Mouse (Mus musculus) mouse trophoblast stem cell (cell line): ENCODE data around the gene Fmo2.

Experiments
- in situ Hi-C, 2 experiments: fragments of 300-500 bp; cut with MseI, MboI; formaldehyde crosslinking; loops; 2 replicates in 1 of 2; 3 replicates in 1 of 2; pipeline ENCODE4 v1.15.1; 2025

Fmo2 gene

GRCm38 (mm10) chr1:162853812-162854482 lies 44.6 kb downstream of the Fmo2 start:
- in situ Hi-C loops, result no loop called here

- in situ Hi-C loops, result no loop called here
Measured at GRCm38 (mm10) chr1:162847554-162847953, 51.0 kb downstream of the Fmo2 start.

DNA sequence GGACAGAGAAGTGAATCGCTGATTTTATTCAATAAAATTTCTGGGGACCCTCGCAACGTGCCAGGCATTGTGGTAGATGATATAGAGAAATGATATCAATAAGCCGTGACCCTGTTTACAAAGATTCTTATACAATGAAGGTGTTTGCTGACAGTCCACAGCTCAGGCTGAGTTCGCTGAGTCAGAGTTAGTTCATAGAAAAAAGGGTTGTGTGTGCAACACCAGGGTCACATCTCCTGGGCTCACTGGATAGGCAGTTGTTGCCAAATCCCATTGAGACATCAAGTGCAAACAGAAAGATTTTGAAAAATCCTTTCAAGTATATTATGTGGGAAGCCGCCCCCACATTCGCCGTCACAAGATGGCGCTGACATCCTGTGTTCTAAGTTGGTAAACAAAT lies 58.3 kb downstream of the Fmo2 start:
- in situ Hi-C loops, result no loop called here

DNA sequence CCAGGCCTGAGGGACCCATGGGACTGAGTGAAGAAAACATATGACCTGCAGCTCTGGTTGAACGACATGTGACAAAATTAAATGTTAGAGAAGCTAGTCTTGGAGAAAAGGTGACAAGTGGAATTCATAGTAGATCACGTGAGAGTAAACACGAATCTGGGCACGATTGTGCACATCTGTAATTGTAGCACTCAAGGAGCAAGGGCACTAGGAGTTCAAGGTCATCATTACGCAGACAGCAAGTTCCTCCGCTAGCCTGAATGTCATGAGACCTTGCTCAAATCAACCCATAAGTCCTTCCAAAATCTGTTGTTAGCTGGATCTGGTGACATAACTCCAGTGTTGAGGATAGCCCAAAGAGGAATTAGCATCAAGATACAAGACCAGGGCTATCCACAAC lies 59.5 kb downstream of the Fmo2 start:
- in situ Hi-C loops, result no loop called here

DNA sequence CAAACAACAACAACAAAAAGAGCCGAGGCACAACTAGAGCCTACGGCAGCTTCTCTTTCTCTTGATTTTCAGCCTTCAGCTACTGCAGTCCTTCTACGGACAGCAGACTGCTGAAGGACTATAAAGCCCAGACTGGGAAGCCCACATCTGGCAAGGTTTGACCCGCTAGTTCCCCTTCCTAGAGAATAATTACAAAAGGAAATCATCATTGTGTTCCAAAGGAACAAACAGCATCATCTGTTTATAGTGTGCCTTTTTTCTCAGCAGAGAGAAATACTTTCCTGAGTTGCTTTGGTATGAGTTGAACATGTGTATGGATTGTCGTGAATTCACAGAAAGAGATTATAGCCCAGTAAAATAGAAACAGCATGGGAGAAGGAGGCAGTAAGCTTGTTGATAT lies 64.2 kb downstream of the Fmo2 start:
- in situ Hi-C loops, result no loop called here

DNA sequence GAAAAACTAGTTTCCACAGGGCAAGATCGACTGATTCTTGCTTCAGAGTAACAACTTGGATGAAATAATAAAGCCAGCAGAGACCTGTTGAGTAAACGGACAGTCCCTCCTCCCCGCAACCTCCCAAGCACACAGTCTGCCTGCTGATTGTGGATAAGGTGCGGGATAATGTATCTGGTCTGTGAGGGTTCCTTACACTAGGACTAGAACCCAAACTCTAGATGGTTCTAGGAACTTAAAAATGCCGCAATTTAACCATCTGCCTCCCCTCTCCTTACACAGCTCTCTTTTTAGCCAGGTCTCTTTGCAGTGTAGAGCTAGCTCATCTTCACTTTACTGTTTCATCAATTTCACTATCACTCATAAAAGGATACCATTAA lies 66.0 kb downstream of the Fmo2 start:
- in situ Hi-C loops, result no loop called here

DNA sequence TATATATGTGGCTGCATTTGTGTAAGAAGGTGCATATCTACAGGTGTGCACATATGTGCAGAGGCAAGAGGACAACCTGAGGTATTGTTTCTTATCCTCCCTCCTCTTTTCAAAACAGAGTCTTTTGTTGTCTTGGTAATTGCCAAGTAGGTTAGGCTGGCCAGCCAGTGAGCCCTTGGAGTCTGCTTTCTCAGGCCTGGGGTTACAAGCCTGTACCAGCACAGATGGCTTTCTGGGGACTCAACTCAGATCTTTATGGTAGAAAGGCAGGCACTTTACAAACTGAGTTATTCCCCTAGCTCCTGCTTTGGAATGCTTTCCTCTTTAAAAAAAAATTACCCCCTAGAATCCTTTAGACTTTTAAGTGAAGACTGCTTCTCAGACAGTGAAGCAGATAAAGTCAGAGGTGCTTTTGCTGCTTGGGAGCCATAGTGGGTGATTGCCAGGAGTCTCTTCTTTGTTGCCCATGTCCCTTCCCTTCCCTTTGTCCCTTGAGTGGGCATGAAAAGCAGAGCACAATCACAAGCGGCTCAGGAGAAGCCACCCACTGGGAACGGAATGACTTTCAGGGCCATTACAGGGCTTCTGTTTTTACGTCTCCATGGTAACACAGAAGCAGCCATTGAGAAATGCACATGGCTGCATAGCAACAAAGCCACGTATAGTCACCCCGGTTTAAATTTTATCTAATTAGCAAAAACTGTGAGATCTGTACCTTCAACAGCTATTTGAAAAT lies 66.5 kb downstream of the Fmo2 start:
- in situ Hi-C loops, result no loop called here
